Comparison of ENCODE assay signal across 17 mouse cellular contexts in genomic region chr2:31715985-31716384, GRCm38 (mm10). TPM values are rescaled to one million over a fixed set of nuclear protein-coding genes. Genes with fewer than 3 reads are reported as not detected.
DNase-seq lines count a peak whose midpoint lies in the region; ATAC-seq lines count a peak whose summit lies in the region.
"Had no signal": no experiment of that assay in that cellular context is flagged by ENCODE, and none has a peak within 500 bp of the region (broad histone marks: within the 10 kb centered on the region; RNA-seq: fewer than 3 reads in every experiment).

No protein-coding gene starts in this region.

- intact Hi-C loops in heart, postnatal 36 days (cut with DNase I): no loop called here
- intact Hi-C loops in left cerebral cortex, postnatal 10 days (cut with DNase I): no loop called here
- intact Hi-C loops in left cerebral cortex, postnatal 36 days (cut with DNase I): no loop called here

- peaks cover 18% of the 10 kb centered on the region for H3K36me3 ChIP-seq in heart, embryonic 13.5 days
- H3K36me3 ChIP-seq: midbrain, embryonic 13.5 days had no signal

- H3K4me2 ChIP-seq in heart, embryonic 13.5 days: no peak overlapping the region
- H3K4me2 ChIP-seq: midbrain, embryonic 13.5 days had no signal

- H3K9ac ChIP-seq in heart, embryonic 13.5 days: no peak overlapping the region
- H3K9ac ChIP-seq: midbrain, embryonic 13.5 days had no signal

- no peak overlapping the region for H3K4me3 ChIP-seq in heart, embryonic 13.5 days
- H3K4me3 ChIP-seq: gastrocnemius, adult 2 months; hindbrain, embryonic 10.5 days; midbrain, embryonic 13.5 days had no signal

- no peaks in the 10 kb centered on the region for H3K27me3 ChIP-seq in heart, embryonic 13.5 days (replicated peaks)
- H3K27me3 ChIP-seq: midbrain, embryonic 13.5 days had no signal

- ATAC-seq in heart, embryonic 13.5 days (ENCODE audit: extremely low read depth, insufficient number of reproducible peaks, low FRiP score, low TSS enrichment): no peak
- ATAC-seq: inflammation-experienced regulatory T-cells, adult 6 months; midbrain, embryonic 13.5 days had no signal

- peak overlapping the region; percentile 67 for H3K27ac ChIP-seq in heart, embryonic 13.5 days (replicated peaks)
- H3K27ac ChIP-seq: gastrocnemius, adult 2 months; hindbrain, embryonic 10.5 days; macrophage; midbrain, embryonic 13.5 days had no signal

- 42% methylated on average over 7 of the region's 7 CpGs for WGBS in heart, embryonic 13.5 days

- DNase-seq in heart, postnatal 36 days: no peak
- peak; percentile 44 for DNase-seq in left cerebral cortex, adult 11 months (ENCODE audit: low spot score)
- DNase-seq in left cerebral cortex, postnatal 10 days (ENCODE audit: extremely low spot score in 1 of 2, low spot score in 2 of 2): no peak
- peak; percentile 67 to 72 for DNase-seq in layer of hippocampus, adult 18-20 months (ENCODE audit: low spot score in 2 of 2)
- peak; percentile 66 to 74 for DNase-seq in left cerebral cortex, postnatal 36 days (ENCODE audit: low spot score in 2 of 2)
- DNase-seq in testis, postnatal 10 days (ENCODE audit: low spot score): no peak
- DNase-seq in spleen, postnatal 36 days (ENCODE audit: low spot score in 2 of 2): no peak
- DNase-seq: cerebellum, postnatal 36 days; gastrocnemius, adult 2 months; liver; lung, adult 2 months had no signal

- H3K4me1 ChIP-seq in heart, embryonic 13.5 days: peaks cover 15% of the 10 kb centered on the region
- H3K4me1 ChIP-seq: hindbrain, embryonic 10.5 days; midbrain, embryonic 13.5 days had no signal

- H3K9me3 ChIP-seq in heart, embryonic 13.5 days: no peaks in the 10 kb centered on the region
- H3K9me3 ChIP-seq: G1E; hindbrain, embryonic 10.5 days; midbrain, embryonic 13.5 days had no signal

RNA-seq across cellular contexts. Expression of gene Abl1, which starts 27.8 kb away (rescaled TPM):
- 25.2 and 27.9 TPM in 2 replicates for polyA plus RNA-seq in heart, embryonic 13.5 days (2015; fragmentation: Nextera tagmentation; extraction: Ambion mirVana)
- 10 to 100 TPM; 31.8 to 32.8 TPM for total RNA-seq in heart, postnatal 36 days (2021)
- total RNA-seq in left cerebral cortex, postnatal 10 days (2021): 10 to 100 TPM; 39.7 to 40.5 TPM
- total RNA-seq in layer of hippocampus, adult 18-20 months (2021): 10 to 100 TPM; 42.5 to 46.0 TPM
- 10 to 100 TPM; 37.8 to 52.2 TPM for total RNA-seq in left cerebral cortex, postnatal 36 days (2021)

RNA-seq across cellular contexts. Expression of gene Exosc2, which starts 45.5 kb away (rescaled TPM):
- polyA plus RNA-seq in heart, embryonic 13.5 days (2015; fragmentation: Nextera tagmentation; extraction: Ambion mirVana): 41.3 and 43.9 TPM in 2 replicates
- 10 to 100 TPM in 1 of 2 experiments, 1 to 10 TPM in 1; 9.4 to 10.7 TPM for total RNA-seq in heart, postnatal 36 days (2021)
- total RNA-seq in left cerebral cortex, postnatal 10 days (2021): 10 to 100 TPM; 24.2 to 26.3 TPM
- 10 to 100 TPM; 21.8 to 22.3 TPM for total RNA-seq in layer of hippocampus, adult 18-20 months (2021)
- 10 to 100 TPM; 19.8 to 23.9 TPM for total RNA-seq in left cerebral cortex, postnatal 36 days (2021)

Comparison
In these comparisons a context has a peak if more than half of its experiments do, and no peak if none do; other contexts are left out.
1. DNase-seq: peak in left cerebral cortex, adult 11 months (single experiment), layer of hippocampus, adult 18-20 months (2 of 2) and left cerebral cortex, postnatal 36 days (2 of 2); none in heart, postnatal 36 days (0 of 2), left cerebral cortex, postnatal 10 days (0 of 2), testis, postnatal 10 days (single experiment) and spleen, postnatal 36 days (0 of 2).